Mouse (Mus musculus): ENCODE data around the gene Cxcr5.

- TF ChIP-seq CTCF (IDR thresholded peaks at IDR 0.05; ENCODE audit: insufficient read depth, low read depth, low read length) (peak; percentile 63), POLR2A (IDR thresholded peaks at IDR 0.05; ENCODE audit: insufficient read depth, low read depth, low read length) (no peak)
Measured at GRCm38 (mm10) chr9:44509487-44510354, 52.0 kb downstream of the Cxcr5 start.

All from olfactory bulb, adult 2 months (tissue).